Mouse (Mus musculus): Measurements from ENCODE around the gene Coq7. TPM values are rescaled to one million over a fixed set of nuclear protein-coding genes. Genes with fewer than 3 reads are reported as not detected.

Coq7 gene
- polyA plus RNA-seq, 1 experiment = 54.1 TPM

GRCm38 (mm10) chr7:118498984-118499783 lies 34.0 kb downstream of the Coq7 start:
- WGBS = 55% methylated on average over 12 of the region's 12 CpGs
- no peak for DNase-seq (ENCODE audit: low read depth, low spot score)

GRCm38 (mm10) chr7:118494892-118495579 lies 38.1 kb downstream of the Coq7 start:
- 68% methylated on average over 4 of the region's 4 CpGs for WGBS
- no peak for DNase-seq (ENCODE audit: low read depth, low spot score)

GRCm38 (mm10) chr7:118493892-118494291 lies 39.3 kb downstream of the Coq7 start:
- 84% methylated on average over 9 of the region's 9 CpGs for WGBS

GRCm38 (mm10) chr7:118491431-118492147 lies 41.6 kb downstream of the Coq7 start, which contains the start of gene Itpripl2:
TSS of gene Itpripl2 (minus strand) at chr7:118491975.
- under 1% methylated on average over 55 of the region's 55 CpGs for WGBS
- DNase-seq (ENCODE audit: low read depth, low spot score) = no peak

More at GRCm38 (mm10) chr7:118493892-118494291, 39.3 kb downstream of the Coq7 start:
- no peak for DNase-seq (ENCODE audit: low read depth, low spot score)

GRCm38 (mm10) chr7:118490666-118491430 lies 42.3 kb downstream of the Coq7 start:
- WGBS = 14% methylated on average over 67 of the region's 67 CpGs
- DNase-seq (ENCODE audit: low read depth, low spot score) = no peak

DNA sequence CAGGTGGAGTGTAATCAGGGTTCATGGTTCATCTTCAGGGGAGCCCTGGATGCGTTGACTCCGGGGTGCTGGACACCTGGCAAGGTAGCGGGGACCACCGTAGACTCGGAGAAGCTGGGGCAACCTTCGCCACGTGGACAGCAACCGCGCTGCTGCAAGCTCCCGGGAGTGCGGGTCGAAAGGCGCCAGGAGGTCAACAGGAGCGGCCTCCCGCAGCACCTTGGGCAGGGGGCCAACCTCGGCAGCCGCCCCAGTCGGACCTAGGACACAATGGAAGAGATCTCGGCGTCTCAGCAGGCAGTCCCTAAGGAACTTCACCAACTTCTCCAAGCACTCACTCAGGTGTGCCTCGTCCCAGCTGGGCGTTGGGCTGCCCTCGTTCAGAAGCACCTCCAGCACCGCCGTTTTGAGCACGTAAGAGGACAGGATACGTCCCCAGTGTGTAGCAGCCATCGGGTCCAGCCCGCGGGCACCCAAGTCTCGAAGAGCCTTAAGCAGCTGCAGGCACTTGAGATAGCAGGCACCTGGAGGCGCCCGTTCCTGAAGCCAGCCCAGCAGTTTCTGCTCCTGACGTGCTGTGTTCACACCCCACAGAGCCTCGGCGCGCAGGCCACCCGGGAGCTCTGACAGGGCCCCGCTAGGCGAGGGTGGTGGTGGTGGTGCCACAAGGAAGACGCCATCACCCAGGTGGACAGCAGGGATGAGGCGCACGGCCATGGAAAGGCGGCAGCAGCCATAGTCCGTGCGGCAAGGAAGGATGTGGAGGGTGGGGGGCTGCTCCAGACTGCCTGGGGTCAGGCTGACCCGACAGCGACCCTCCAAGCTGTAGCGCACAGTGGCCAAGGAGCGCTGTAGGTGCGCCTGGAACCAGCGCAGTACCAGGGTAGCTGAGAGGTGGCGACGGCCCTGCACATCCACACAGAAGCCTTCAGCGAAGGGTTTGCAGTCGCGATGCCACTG lies 43.2 kb downstream of the Coq7 start:
- DNase-seq (ENCODE audit: low read depth, low spot score) = no peak
- WGBS = 71% methylated on average over 57 of the region's 57 CpGs

- WGBS = 19% methylated on average over 8 of the region's 8 CpGs
- no peak for DNase-seq (ENCODE audit: low read depth, low spot score)
These were observed 45.0 kb downstream of the Coq7 start for GRCm38 (mm10) chr7:118488060-118488664.

GRCm38 (mm10) chr7:118486917-118487316 lies 46.2 kb downstream of the Coq7 start:
- WGBS = 53% methylated on average over 5 of the region's 5 CpGs
- DNase-seq (ENCODE audit: low read depth, low spot score) = no peak

GRCm38 (mm10) chr7:118483996-118484395 lies 49.2 kb downstream of the Coq7 start:
- WGBS = 69% methylated on average over 1 of the region's 1 CpGs
- no peak for DNase-seq (ENCODE audit: low read depth, low spot score)

DNA sequence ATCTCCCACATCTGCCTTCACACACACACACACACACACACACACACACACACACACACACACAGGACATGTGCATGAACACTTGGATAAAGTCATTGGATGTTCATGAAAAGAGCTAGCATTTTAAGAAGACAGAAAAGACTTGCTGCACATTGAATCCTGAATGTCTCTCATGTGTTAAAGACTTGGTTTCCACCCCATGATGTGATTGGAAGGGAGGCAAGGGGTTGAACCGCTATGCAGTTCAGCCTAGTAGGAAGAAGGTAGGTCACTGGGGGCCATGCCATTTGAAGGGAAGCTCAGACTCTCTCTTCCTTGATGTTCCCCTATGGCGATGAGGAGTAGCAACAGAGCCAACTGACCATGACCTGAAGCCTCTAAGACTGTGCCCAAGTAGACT lies 51.2 kb downstream of the Coq7 start:
- DNase-seq (ENCODE audit: low read depth, low spot score) = no peak
- 91% methylated on average over 2 of the region's 2 CpGs for WGBS

- DNase-seq (ENCODE audit: low read depth, low spot score) = no peak
- WGBS = 66% methylated on average over 10 of the region's 10 CpGs
These were observed 51.9 kb downstream of the Coq7 start for GRCm38 (mm10) chr7:118481047-118481810.

GRCm38 (mm10) chr7:118480160-118480709 lies 52.9 kb downstream of the Coq7 start:
- 75% methylated on average over 9 of the region's 9 CpGs for WGBS

GRCm38 (mm10) chr7:118478835-118479312 lies 54.3 kb downstream of the Coq7 start:
- 44% methylated on average over 3 of the region's 3 CpGs for WGBS
- no peak for DNase-seq (ENCODE audit: low read depth, low spot score)

More at GRCm38 (mm10) chr7:118480160-118480709, 52.9 kb downstream of the Coq7 start:
- no peak for DNase-seq (ENCODE audit: low read depth, low spot score)

- 68% methylated on average over 5 of the region's 5 CpGs for WGBS
- no peak for DNase-seq (ENCODE audit: low read depth, low spot score)
These were observed 56.7 kb downstream of the Coq7 start for GRCm38 (mm10) chr7:118476428-118476827.

- no peak for DNase-seq (ENCODE audit: low read depth, low spot score)
- 92% methylated on average over 7 of the region's 7 CpGs for WGBS
These were observed 58.0 kb downstream of the Coq7 start for GRCm38 (mm10) chr7:118475008-118475705.

GRCm38 (mm10) chr7:118472886-118473285 lies 60.3 kb downstream of the Coq7 start:
- no peak for DNase-seq (ENCODE audit: low read depth, low spot score)
- 58% methylated on average over 1 of the region's 1 CpGs for WGBS

All from large intestine, adult 2 months (tissue).